8 mouse cellular contexts compared by ENCODE assay signal in genomic region chr10:91187872-91188271, GRCm38 (mm10). TPM values are rescaled to one million over a fixed set of nuclear protein-coding genes. Genes with fewer than 3 reads are reported as not detected.
DNase-seq lines count a peak whose midpoint lies in the region; ATAC-seq and TF ChIP-seq lines count a peak whose summit lies in the region.

No protein-coding gene starts in this region.

- peak overlapping the region; percentile 62 for H3K4me2 ChIP-seq in forebrain, embryonic 14.5 days (ENCODE audit: low read length)
- peak overlapping the region; percentile 77 for H3K4me2 ChIP-seq in liver, postnatal 0 days (ENCODE audit: low read depth, low read length)
- peak overlapping the region; percentile 45 for H3K4me2 ChIP-seq in neural tube, embryonic 14.5 days (ENCODE audit: low read depth, low read length)

- peak overlapping the region; percentile 84 for H3K9ac ChIP-seq in forebrain, embryonic 14.5 days (ENCODE audit: low read length)
- H3K9ac ChIP-seq in liver, postnatal 0 days (replicated peaks) = peak overlapping the region; percentile 72
- H3K9ac ChIP-seq in neural tube, embryonic 14.5 days (replicated peaks; ENCODE audit: low read depth, low read length) = peak overlapping the region; percentile 64

- intact Hi-C loops in heart, postnatal 14 days (cut with DNase I) = loop anchor here (1.0 to 2.0 kb wide), 3 partner anchors 18 to 49 kb away; no protein-coding TSS in a partner anchor

- H3K36me3 ChIP-seq in G1E (replicated peaks) = no peaks in the 10 kb centered on the region
- no peaks in the 10 kb centered on the region for H3K36me3 ChIP-seq in forebrain, embryonic 14.5 days (ENCODE audit: control insufficient read depth, insufficient read depth, low read length)
- H3K36me3 ChIP-seq in liver, postnatal 0 days (replicated peaks; ENCODE audit: insufficient read depth, low read length) = no peaks in the 10 kb centered on the region
- no peaks in the 10 kb centered on the region for H3K36me3 ChIP-seq in neural tube, embryonic 14.5 days (ENCODE audit: control insufficient read depth, insufficient read depth, low read length)

- no peak for DNase-seq in G1E (ENCODE audit: low spot score)
- peak; percentile 85 for DNase-seq in cerebellum, adult 11 months
- peak; percentile 96 for DNase-seq in forebrain, embryonic 14.5 days (ENCODE audit: low spot score)
- peak; percentile 80 to 87 for DNase-seq in heart, postnatal 14 days
- peak; percentile 92 for DNase-seq in layer of hippocampus, adult 11-12 months (ENCODE audit: low spot score)
- DNase-seq in liver, postnatal 0 days = peak; percentile 83
- peak; percentile 84 for DNase-seq in testis, postnatal 10 days (ENCODE audit: low spot score)

- WGBS in forebrain, embryonic 14.5 days = under 1% methylated on average over 15 of the region's 15 CpGs
- 0% methylated on average over 15 of the region's 15 CpGs for WGBS in liver, postnatal 0 days (ENCODE audit: insufficient replicate concordance)
- under 1% methylated on average over 15 of the region's 15 CpGs for WGBS in neural tube, embryonic 14.5 days

- H3K9me3 ChIP-seq in G1E (replicated peaks) = no peaks in the 10 kb centered on the region
- no peaks in the 10 kb centered on the region for H3K9me3 ChIP-seq in forebrain, embryonic 14.5 days (replicated peaks; ENCODE audit: control insufficient read depth, low read length)
- H3K9me3 ChIP-seq in liver, postnatal 0 days (ENCODE audit: low read length) = no peaks in the 10 kb centered on the region
- no peaks in the 10 kb centered on the region for H3K9me3 ChIP-seq in neural tube, embryonic 14.5 days (ENCODE audit: control insufficient read depth, low read length)

- peak; percentile 58 for ATAC-seq in G1E (ENCODE audit: extremely low read depth, insufficient number of reproducible peaks, low FRiP score, poor library complexity, severe bottlenecking)
- peak; percentile 73 for ATAC-seq in forebrain, embryonic 14.5 days
- no peak for ATAC-seq in liver, postnatal 0 days
- ATAC-seq in neural tube, embryonic 14.5 days (ENCODE audit: low read depth) = peak; percentile 66; the same call in 1 of the 2 replicates

- peaks cover 41% of the 10 kb centered on the region for H3K4me1 ChIP-seq in G1E (ENCODE audit: insufficient read depth, low read depth, low read length)
- peaks cover 13% of the 10 kb centered on the region for H3K4me1 ChIP-seq in forebrain, embryonic 14.5 days (ENCODE audit: control insufficient read depth, insufficient read depth, low read length)
- H3K4me1 ChIP-seq in liver, postnatal 0 days (ENCODE audit: insufficient read depth) = peaks cover 9% of the 10 kb centered on the region
- H3K4me1 ChIP-seq in neural tube, embryonic 14.5 days (ENCODE audit: control insufficient read depth, insufficient read depth, low read length) = 0 out of 2 replicates have a peak, but pooled peaks cover 8% of the 10 kb centered on the region

- H3K4me3 ChIP-seq in G1E (ENCODE audit: low read depth, low read length) = peak overlapping the region; percentile 66
- peak overlapping the region; percentile 29 for H3K4me3 ChIP-seq in forebrain, embryonic 14.5 days (ENCODE audit: low read depth, low read length)
- peak overlapping the region; percentile 58 for H3K4me3 ChIP-seq in liver, postnatal 0 days (ENCODE audit: low read depth, low read length)
- H3K4me3 ChIP-seq in neural tube, embryonic 14.5 days (ENCODE audit: low read depth, low read length) = peak overlapping the region; percentile 30

- TF ChIP-seq EP300 in liver, postnatal 0 days (IDR thresholded peaks at IDR 0.05; ENCODE audit: low read depth) = peak; percentile 49; the same call in 1 of the 2 replicates

- TF ChIP-seq CTCF in G1E (IDR thresholded peaks at IDR 0.05; ENCODE audit: low read depth, low read length) = peak; percentile 33; the same call in 1 of the 2 replicates
- peak; percentile 88 for TF ChIP-seq CTCF in liver, postnatal 0 days (IDR thresholded peaks at IDR 0.05; ENCODE audit: low read depth)

- peak overlapping the region; percentile 98 for H3K27ac ChIP-seq in forebrain, embryonic 14.5 days (ENCODE audit: low read depth, low read length)
- H3K27ac ChIP-seq in liver, postnatal 0 days (ENCODE audit: low read depth) = peak overlapping the region; percentile 44; the same call in 1 of the 2 replicates
- peak overlapping the region; percentile 98 for H3K27ac ChIP-seq in neural tube, embryonic 14.5 days (ENCODE audit: low read depth, low read length)

- 0 out of 2 replicates have a peak, but pooled peaks cover 2% of the 10 kb centered on the region for H3K27me3 ChIP-seq in G1E (ENCODE audit: insufficient read depth, low read length)
- no peaks in the 10 kb centered on the region for H3K27me3 ChIP-seq in forebrain, embryonic 14.5 days (replicated peaks; ENCODE audit: control insufficient read depth, insufficient read depth, low read length)
- no peaks in the 10 kb centered on the region for H3K27me3 ChIP-seq in liver, postnatal 0 days (ENCODE audit: insufficient read depth, low read length)
- H3K27me3 ChIP-seq in neural tube, embryonic 14.5 days (ENCODE audit: control insufficient read depth, insufficient read depth, low read length) = no peaks in the 10 kb centered on the region

RNA-seq across cellular contexts. Expression of gene Tmpo, which starts 6.8 kb away (rescaled TPM):
- total RNA-seq in G1E (2014; fragmentation: Nextera tagmentation) (263 and 390 TPM in 2 replicates), G1E (2017) (492 and 529 TPM in 2 replicates)
- polyA plus RNA-seq in G1E (2012) = 247 and 276 TPM in 2 replicates
- 157 and 165 TPM in 2 replicates for polyA plus RNA-seq in forebrain, embryonic 14.5 days (2014; fragmentation: Nextera tagmentation; extraction: Ambion mirVana)
- total RNA-seq in heart, postnatal 14 days (2021) = 10 to 100 TPM; 54.4 to 60.4 TPM
- 64.1 and 69.0 TPM in 2 replicates for polyA plus RNA-seq in liver, postnatal 0 days (2015; fragmentation: Nextera tagmentation; extraction: Ambion mirVana)
- polyA plus RNA-seq in neural tube, embryonic 14.5 days (2014; fragmentation: Nextera tagmentation; extraction: Ambion mirVana) = 96.1 and 117 TPM in 2 replicates

Comparison
In these comparisons a context has a peak if more than half of its experiments do, and no peak if none do; other contexts are left out.
1. H3K27ac ChIP-seq: peak in every context shown above with its lines; median percentile 98 in forebrain, embryonic 14.5 days; 98 in neural tube, embryonic 14.5 days; 44 in liver, postnatal 0 days.